Mouse (Mus musculus): Measurements from ENCODE around the gene Clasrp.

- TF ChIP-seq POLR2A (IDR thresholded peaks at IDR 0.05; ENCODE audit: control insufficient read depth, extremely low read depth, insufficient read depth, low read length, poor library complexity): no peak
- no peak for TF ChIP-seq CTCF (IDR thresholded peaks at IDR 0.05; ENCODE audit: borderline replicate concordance, control insufficient read depth, extremely low read depth, insufficient read depth, low read length, poor library complexity)
Observed at GRCm38 (mm10) chr7:19551634-19552033, 52.7 kb downstream of the Clasrp start.
